Mouse (Mus musculus) forebrain, embryonic 15.5 days (tissue): Measurements from ENCODE around the gene Nt5c1b. TPM values are rescaled to one million over a fixed set of nuclear protein-coding genes. Genes with fewer than 3 reads are reported as not detected.
A peak's percentile ranks its signal among the peaks of the same experiment; 100 is the strongest.

Source experiments
- ATAC-seq: fragments of 200-750 bp; cut with Nextera tagmentation; replicated peaks from 2 replicates; pipeline ENCODE4 v1.8.0; 2017; ENCODE audit warnings: mild to moderate bottlenecking, moderate TSS enrichment, moderate library complexity
- H3K27ac ChIP-seq: fragments of 300-500 bp; sonication (generic); replicated peaks from 2 replicates; pipeline ENCODE4 v1.5.1; 2015; ENCODE audit warnings: mild to moderate bottlenecking, inconsistent platforms
- H3K27me3 ChIP-seq: fragments of 300-500 bp; sonication (generic); 2 replicates; pipeline ENCODE4 v1.6.1; 2015; ENCODE audit warnings: inconsistent platforms
- H3K36me3 ChIP-seq: fragments of 300-500 bp; sonication (generic); 2 replicates; pipeline ENCODE4 v1.6.1; 2015; ENCODE audit warnings: mild to moderate bottlenecking, inconsistent platforms
- H3K4me1 ChIP-seq: fragments of 300-500 bp; sonication (generic); 2 replicates; pipeline ENCODE4 v1.6.1; 2015; ENCODE audit warnings: inconsistent platforms
- H3K4me2 ChIP-seq: fragments of 300-500 bp; sonication (generic); replicated peaks from 2 replicates; pipeline ENCODE4 v1.6.1; 2015; ENCODE audit warnings: mild to moderate bottlenecking, inconsistent platforms
- H3K4me3 ChIP-seq: fragments of 300-500 bp; sonication (generic); 2 replicates; pipeline ENCODE4 v1.5.1; 2015; ENCODE audit warnings: mild to moderate bottlenecking, inconsistent platforms
- H3K9ac ChIP-seq: fragments of 300-500 bp; sonication (generic); replicated peaks from 2 replicates; pipeline ENCODE4 v1.6.1; 2015; ENCODE audit warnings: mild to moderate bottlenecking, inconsistent platforms
- H3K9me3 ChIP-seq: fragments of 300-500 bp; sonication (generic); 2 replicates; pipeline ENCODE4 v1.6.1; 2016; ENCODE audit warnings: inconsistent platforms
- WGBS: fragments of 180-500 bp; shearing (Covaris S2); methylation state at CpG from one replicate; pipeline ENCODE4 v1.1.7; 2015; ENCODE audit warnings: mixed read lengths; 5-methylcytosine and 5-hydroxymethylcytosine counted together
- polyA plus RNA-seq: library from polyadenylated mRNA; unstranded; fragments of >200 nt; fragmentation: Nextera tagmentation; extraction: Ambion mirVana; gene quantifications from 2 replicates; pipeline ENCODE4 v1.2.1, GENCODE M21; 2015

Nt5c1b gene
- not detected in 2 replicates for polyA plus RNA-seq

- no peaks in the 10 kb centered on the region for H3K4me1 ChIP-seq
- ATAC-seq = no peak
- no peak within 1 kb of the TSS for H3K27ac ChIP-seq
- H3K9me3 ChIP-seq = no peaks in the 10 kb centered on the region
- H3K4me2 ChIP-seq = no peak within 1 kb of the TSS
- H3K27me3 ChIP-seq = no peaks in the 10 kb centered on the region
- 85% methylated on average over 3 of the region's 3 CpGs for WGBS
- H3K9ac ChIP-seq = no peak within 1 kb of the TSS
- H3K36me3 ChIP-seq = no peaks in the 10 kb centered on the region
- no peak within 1 kb of the TSS for H3K4me3 ChIP-seq
These were observed at the start of gene Nt5c1b for GRCm38 (mm10) chr12:10369673-10370072. TSS of gene Nt5c1b (plus strand) at chr12:10369973.

DNA sequence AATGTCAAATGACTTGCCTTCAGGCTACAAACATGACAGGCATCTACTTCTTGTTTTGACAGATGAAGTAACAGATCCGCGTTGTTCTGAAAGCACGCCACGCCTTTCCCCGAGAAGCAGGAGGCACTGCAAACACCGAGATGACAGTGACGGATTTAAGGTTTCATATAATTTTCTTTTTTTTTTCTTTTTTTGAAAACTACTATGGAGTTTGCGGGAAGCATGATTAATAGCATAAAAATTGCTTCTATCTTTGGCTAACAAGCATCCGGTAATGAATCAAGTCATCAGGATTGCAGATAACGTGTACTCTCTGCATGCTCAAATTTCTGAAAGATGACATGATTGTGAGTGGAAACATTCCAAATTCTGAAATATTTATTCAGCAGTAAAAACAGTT lies 42.1 kb upstream of the Nt5c1b start:
- 83% methylated on average over 10 of the region's 10 CpGs for WGBS
- Histone ChIP-seq H3K4me3 (no peak overlapping the region), H3K9ac (no peak overlapping the region), H3K27ac (no peak overlapping the region), H3K9me3 (no peaks in the 10 kb centered on the region), H3K4me1 (no peaks in the 10 kb centered on the region), H3K36me3 (no peaks in the 10 kb centered on the region), H3K4me2 (no peak overlapping the region), H3K27me3 (no peaks in the 10 kb centered on the region)
- ATAC-seq = no peak

DNA sequence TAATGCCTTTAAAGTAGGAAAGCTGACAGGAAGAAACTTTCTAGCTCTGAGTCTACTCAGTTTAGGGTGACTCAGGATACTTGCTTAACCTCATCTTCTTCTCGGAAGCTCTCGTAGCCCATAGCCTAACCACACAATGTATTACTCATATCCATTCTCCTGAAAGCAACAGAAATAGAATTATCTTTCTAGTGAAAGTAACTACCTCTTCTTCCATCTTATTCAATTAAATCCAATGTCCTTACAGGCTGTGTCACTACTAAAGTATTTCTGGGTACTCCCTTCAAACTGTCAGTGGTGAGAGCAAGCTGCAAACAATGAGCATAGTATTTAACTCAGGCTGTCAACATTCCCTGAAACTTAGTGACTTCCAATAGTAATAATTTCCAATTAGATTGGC lies 40.3 kb upstream of the Nt5c1b start:
- Histone ChIP-seq H3K9me3 (no peaks in the 10 kb centered on the region), H3K4me1 (no peaks in the 10 kb centered on the region), H3K9ac (no peak overlapping the region), H3K27ac (no peak overlapping the region), H3K4me2 (no peak overlapping the region), H3K27me3 (no peaks in the 10 kb centered on the region), H3K4me3 (no peak overlapping the region), H3K36me3 (no peaks in the 10 kb centered on the region)
- ATAC-seq = no peak
- WGBS = 93% methylated on average over 2 of the region's 2 CpGs

DNA sequence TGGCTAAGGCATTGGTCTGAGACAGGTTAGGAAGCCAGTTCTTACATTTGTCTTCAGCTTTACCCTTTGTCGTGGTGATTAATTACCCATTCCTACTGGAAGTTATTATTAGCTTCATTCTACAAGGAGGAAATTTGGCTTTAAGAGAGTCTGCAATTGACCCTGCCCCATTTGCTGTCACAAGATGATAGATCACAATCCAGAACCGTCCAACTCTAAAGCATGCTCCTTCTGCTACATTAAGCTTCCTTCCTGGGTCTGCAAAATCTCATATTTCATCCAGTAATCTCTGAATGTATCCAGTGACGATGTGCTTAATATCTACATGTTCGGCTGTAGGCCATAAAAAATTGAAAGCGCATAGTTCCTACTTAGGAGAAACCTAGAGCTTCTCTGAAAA lies 29.2 kb upstream of the Nt5c1b start:
- Histone ChIP-seq H3K36me3 (no peaks in the 10 kb centered on the region), H3K4me2 (no peak overlapping the region), H3K4me1 (no peaks in the 10 kb centered on the region), H3K4me3 (no peak overlapping the region), H3K27me3 (no peaks in the 10 kb centered on the region), H3K9me3 (no peaks in the 10 kb centered on the region), H3K27ac (no peak overlapping the region), H3K9ac (no peak overlapping the region)
- WGBS = 89% methylated on average over 5 of the region's 5 CpGs
- no peak for ATAC-seq

GRCm38 (mm10) chr12:10350706-10351105 lies 19.1 kb upstream of the Nt5c1b start:
- no peak for ATAC-seq

DNA sequence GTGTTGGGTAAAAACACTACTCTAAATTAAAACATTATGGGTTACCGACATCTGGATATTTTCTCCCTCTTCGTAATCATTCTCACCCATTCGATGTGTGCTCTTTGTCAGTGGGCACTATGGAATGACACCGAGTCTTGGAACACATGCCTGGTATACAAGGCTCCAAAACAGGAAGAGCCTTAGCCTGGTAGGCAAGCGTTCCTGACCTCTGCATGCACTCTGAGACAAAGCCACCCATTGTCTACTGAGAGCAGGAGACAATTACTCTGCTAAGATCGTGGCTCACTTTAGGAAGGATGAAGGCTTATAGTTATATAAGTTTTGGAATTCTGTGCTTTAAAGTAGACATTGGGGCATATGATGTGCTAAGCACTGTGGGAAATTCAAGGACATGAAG lies 12.0 kb upstream of the Nt5c1b start:
- Histone ChIP-seq H3K4me2 (no peak overlapping the region), H3K4me1 (no peaks in the 10 kb centered on the region), H3K9me3 (no peaks in the 10 kb centered on the region), H3K9ac (no peak overlapping the region), H3K4me3 (no peak overlapping the region), H3K27ac (no peak overlapping the region), H3K36me3 (no peaks in the 10 kb centered on the region), H3K27me3 (no peaks in the 10 kb centered on the region)
- no peak for ATAC-seq
- WGBS = 58% methylated on average over 6 of the region's 6 CpGs

More at GRCm38 (mm10) chr12:10350706-10351105, 19.1 kb upstream of the Nt5c1b start:
- WGBS = 53% methylated on average over 3 of the region's 3 CpGs
- H3K9me3 ChIP-seq = no peaks in the 10 kb centered on the region
- no peak overlapping the region for H3K27ac ChIP-seq
- no peak overlapping the region for H3K4me3 ChIP-seq
- no peaks in the 10 kb centered on the region for H3K27me3 ChIP-seq
- H3K9ac ChIP-seq = no peak overlapping the region
- no peaks in the 10 kb centered on the region for H3K4me1 ChIP-seq
- H3K4me2 ChIP-seq = no peak overlapping the region
- H3K36me3 ChIP-seq = no peaks in the 10 kb centered on the region

GRCm38 (mm10) chr12:10390671-10391441 lies 21.1 kb downstream of the Nt5c1b start, which contains the start of gene Rdh14:
TSS of gene Rdh14 (plus strand) at chr12:10390772.
- peak; percentile 99 for ATAC-seq
- Histone ChIP-seq H3K4me3 (peak within 1 kb of the TSS; percentile 63), H3K4me2 (peak within 1 kb of the TSS; percentile 67), H3K27ac (peak within 1 kb of the TSS; percentile 79), H3K4me1 (peaks cover 14% of the 10 kb centered on the region), H3K36me3 (0 out of 2 replicates have a peak, but pooled peaks cover 4% of the 10 kb centered on the region), H3K27me3 (no peaks in the 10 kb centered on the region), H3K9me3 (no peaks in the 10 kb centered on the region), H3K9ac (peak within 1 kb of the TSS; percentile 83)
- under 1% methylated on average over 52 of the region's 53 CpGs for WGBS

- H3K4me2 ChIP-seq = no peak overlapping the region
These were observed 31.0 kb downstream of the Nt5c1b start for GRCm38 (mm10) chr12:10400788-10401187.

GRCm38 (mm10) chr12:10402421-10403115 lies 32.8 kb downstream of the Nt5c1b start:
- Histone ChIP-seq H3K4me3 (no peak overlapping the region), H3K36me3 (no peaks in the 10 kb centered on the region), H3K27ac (no peak overlapping the region), H3K4me2 (no peak overlapping the region), H3K4me1 (no peaks in the 10 kb centered on the region), H3K27me3 (no peaks in the 10 kb centered on the region), H3K9ac (no peak overlapping the region), H3K9me3 (no peaks in the 10 kb centered on the region)
- WGBS = 86% methylated on average over 9 of the region's 9 CpGs
- ATAC-seq = no peak

More at GRCm38 (mm10) chr12:10400788-10401187, 31.0 kb downstream of the Nt5c1b start:
- WGBS = 80% methylated on average over 1 of the region's 1 CpGs
- Histone ChIP-seq H3K9me3 (no peaks in the 10 kb centered on the region), H3K27me3 (no peaks in the 10 kb centered on the region), H3K9ac (no peak overlapping the region), H3K4me1 (no peaks in the 10 kb centered on the region), H3K36me3 (no peaks in the 10 kb centered on the region), H3K27ac (no peak overlapping the region), H3K4me3 (no peak overlapping the region)
- no peak for ATAC-seq

DNA sequence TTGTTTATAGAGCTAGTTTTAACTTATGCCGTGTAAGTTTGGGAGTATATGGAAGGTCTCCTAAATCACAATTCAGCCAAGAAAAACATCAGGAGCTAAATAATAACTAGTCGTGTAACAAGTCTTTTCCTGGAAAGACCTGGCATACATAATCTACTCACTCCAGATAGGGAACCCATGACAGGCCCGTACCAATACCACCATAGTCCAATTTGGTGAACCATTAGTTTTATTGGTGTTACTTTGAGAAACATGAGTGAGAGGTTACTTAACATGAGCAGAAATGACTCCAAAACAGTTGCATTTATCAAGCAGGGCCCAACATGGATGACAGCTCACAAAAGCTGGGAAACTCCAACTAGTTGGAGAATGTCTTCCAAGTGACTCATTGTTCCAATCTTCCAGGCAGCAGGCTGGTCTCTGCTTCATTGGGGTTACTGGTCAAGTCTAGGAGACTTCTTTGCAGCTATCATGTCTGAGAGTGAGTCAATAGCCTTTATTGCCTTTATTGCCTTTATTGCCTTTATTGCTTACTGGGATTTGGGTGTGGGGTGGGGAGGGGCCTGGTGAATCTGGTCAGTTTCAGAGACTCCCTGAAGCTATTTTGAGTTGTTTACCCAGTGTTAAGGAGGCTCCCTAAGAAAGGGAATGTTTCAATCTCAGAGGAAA lies 40.9 kb downstream of the Nt5c1b start:
- Histone ChIP-seq H3K4me3 (no peak overlapping the region), H3K27ac (no peak overlapping the region), H3K4me2 (no peak overlapping the region), H3K27me3 (no peaks in the 10 kb centered on the region), H3K36me3 (no peaks in the 10 kb centered on the region), H3K4me1 (no peaks in the 10 kb centered on the region), H3K9ac (no peak overlapping the region), H3K9me3 (no peaks in the 10 kb centered on the region)
- 95% methylated on average over 3 of the region's 3 CpGs for WGBS
- no peak for ATAC-seq

DNA sequence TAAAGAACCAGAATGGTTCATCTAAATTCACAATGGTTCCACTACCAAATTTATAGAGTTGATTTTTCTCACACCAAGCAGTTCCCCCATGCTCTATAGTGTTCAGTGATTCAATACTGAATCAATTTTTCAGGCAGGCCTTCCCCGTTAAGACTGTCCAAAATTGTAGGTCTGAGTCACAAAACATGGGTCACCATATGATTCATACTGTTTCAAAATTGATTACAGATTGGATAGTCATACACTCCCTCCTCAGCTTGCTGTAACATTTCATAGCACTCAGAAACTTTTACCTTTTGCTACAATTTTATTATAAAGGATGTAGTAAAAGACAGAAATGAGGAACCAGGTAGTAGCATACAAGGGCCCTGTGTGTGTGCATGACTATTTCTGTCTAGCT lies 41.7 kb downstream of the Nt5c1b start:
- 97% methylated on average over 1 of the region's 1 CpGs for WGBS
- Histone ChIP-seq H3K27me3 (no peaks in the 10 kb centered on the region), H3K27ac (no peak overlapping the region), H3K9me3 (no peaks in the 10 kb centered on the region), H3K4me3 (no peak overlapping the region), H3K36me3 (no peaks in the 10 kb centered on the region), H3K4me2 (no peak overlapping the region), H3K9ac (no peak overlapping the region), H3K4me1 (no peaks in the 10 kb centered on the region)
- ATAC-seq = no peak

DNA sequence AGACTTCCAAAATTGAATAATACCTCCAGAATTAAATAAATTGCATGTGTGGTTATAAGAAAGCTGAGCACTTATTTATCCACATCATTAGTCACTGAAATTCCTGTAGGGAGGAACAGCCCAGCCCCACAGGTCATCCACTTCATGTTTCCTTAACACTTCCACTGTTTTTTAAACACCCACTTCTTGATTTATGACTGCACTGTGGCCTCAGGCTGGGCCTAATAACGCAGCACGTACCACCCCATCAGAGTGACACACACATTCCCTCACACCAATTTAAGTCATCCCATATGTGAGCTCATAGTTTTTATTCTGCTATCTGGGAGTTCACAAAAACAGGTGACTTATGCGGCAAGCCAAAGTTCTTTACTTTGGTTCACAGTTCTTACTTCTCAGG lies 52.6 kb downstream of the Nt5c1b start:
- Histone ChIP-seq H3K27me3 (no peaks in the 10 kb centered on the region), H3K4me2 (no peak overlapping the region), H3K36me3 (no peaks in the 10 kb centered on the region), H3K9ac (no peak overlapping the region), H3K9me3 (no peaks in the 10 kb centered on the region), H3K27ac (no peak overlapping the region), H3K4me1 (no peaks in the 10 kb centered on the region), H3K4me3 (no peak overlapping the region)
- ATAC-seq = no peak
- 89% methylated on average over 3 of the region's 3 CpGs for WGBS
